In the genomic region with DNA sequence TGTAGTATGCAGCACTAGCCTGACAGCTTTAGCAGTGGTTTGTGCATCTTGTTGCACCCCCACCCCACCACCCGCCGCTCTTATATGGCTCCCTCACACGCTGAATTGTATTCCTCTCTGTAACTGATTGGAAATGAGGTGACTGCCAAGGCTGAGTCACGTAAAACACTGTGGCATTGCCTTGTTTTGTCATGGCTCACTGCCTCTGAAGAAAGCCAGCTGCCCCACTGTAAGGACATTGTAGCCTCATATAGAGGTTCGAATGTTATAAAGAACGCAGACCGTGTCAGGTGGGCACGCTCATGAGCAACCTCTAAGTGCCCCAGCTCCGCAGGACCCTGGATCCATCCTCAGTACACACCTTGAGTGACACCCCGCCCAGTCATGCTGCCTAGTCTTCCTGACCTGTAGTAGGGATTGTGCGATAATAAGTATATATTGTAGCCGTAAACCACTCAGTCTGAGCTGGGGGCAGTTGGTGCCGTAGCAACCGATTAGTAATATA, we compare ENCODE assay signal across 12 mouse cellular contexts.
DNase-seq lines count a peak whose midpoint lies in the region; TF ChIP-seq lines count a peak whose summit lies in the region.
"Had no signal": no experiment of that assay in that cellular context is flagged by ENCODE, and none has a peak within 500 bp of the region (broad histone marks: within the 10 kb centered on the region; RNA-seq: fewer than 3 reads in every experiment).

No protein-coding gene starts in this region.

- peak overlapping the region; percentile 38 for H3K27ac ChIP-seq in left cerebral cortex, adult 2 months
- no peak overlapping the region for H3K27ac ChIP-seq in heart, adult 2 months

- 88% methylated on average over 14 of the region's 14 CpGs for WGBS in heart, adult 2 months

- no peaks in the 10 kb centered on the region for H3K36me3 ChIP-seq in heart, adult 2 months (ENCODE audit: control insufficient read depth, insufficient read depth, low read length)

- DNase-seq in cerebellum, adult 18-20 months, result peak; percentile 19 to 41
- DNase-seq in cerebellum, postnatal 4 days (ENCODE audit: low spot score in 2 of 2), result no peak
- peak; percentile 8 to 19 for DNase-seq in left cerebral cortex, adult 2 months (ENCODE audit: extremely low spot score in 1 of 2, low spot score in 2 of 2)
- no peak for DNase-seq in left cerebral cortex, adult 8-10 months (ENCODE audit: low spot score in 2 of 2)
- DNase-seq in cerebellum, postnatal 36 days, result peak; percentile 10 to 27
- DNase-seq in left cerebral cortex, postnatal 4 days, result peak; percentile 8
- no peak for DNase-seq in heart, adult 2 months
- no peak for DNase-seq in lung, postnatal 36 days
- DNase-seq: layer of hippocampus, adult 9-11 months; liver; lung, postnatal 10 days; thymus, postnatal 36 days had no signal

- H3K27me3 ChIP-seq in heart, adult 2 months (ENCODE audit: control insufficient read depth, insufficient read depth, low read length), result no peaks in the 10 kb centered on the region

- TF ChIP-seq CTCF in left cerebral cortex, adult 2 months (IDR thresholded peaks at IDR 0.05), result no peak
- TF ChIP-seq CTCF in heart, adult 2 months (IDR thresholded peaks at IDR 0.05), result no peak

- no peak for TF ChIP-seq EP300 in heart, adult 2 months (IDR thresholded peaks at IDR 0.05; ENCODE audit: insufficient read depth, low read depth, low read length)

- no peaks in the 10 kb centered on the region for H3K79me2 ChIP-seq in heart, adult 2 months (replicated peaks; ENCODE audit: control insufficient read depth, insufficient read depth, low read length)

- peak overlapping the region; percentile 41 for H3K4me3 ChIP-seq in left cerebral cortex, adult 2 months
- H3K4me3 ChIP-seq in heart, adult 2 months, result no peak overlapping the region

- H3K4me1 ChIP-seq in heart, adult 2 months (ENCODE audit: control insufficient read depth, insufficient read depth, low read length), result no peaks in the 10 kb centered on the region

- intact Hi-C loops in left cerebral cortex, adult 2 months (cut with DNase I), result no loop called here
- intact Hi-C loops in left cerebral cortex, postnatal 4 days (cut with DNase I), result no loop called here
- intact Hi-C loops in heart, adult 2 months (cut with DNase I), result no loop called here

- no peak for TF ChIP-seq POLR2A in heart, adult 2 months (IDR thresholded peaks at IDR 0.05; ENCODE audit: insufficient read depth, low read depth, low read length)

- no peak overlapping the region for H3K9ac ChIP-seq in heart, adult 2 months (ENCODE audit: low read depth, low read length)

Comparison
In these comparisons a context has a peak if more than half of its experiments do, and no peak if none do; other contexts are left out.
1. DNase-seq: peak in cerebellum, adult 18-20 months (2 of 2), left cerebral cortex, adult 2 months (2 of 2), cerebellum, postnatal 36 days (2 of 2) and left cerebral cortex, postnatal 4 days (single experiment); none in cerebellum, postnatal 4 days (0 of 2), left cerebral cortex, adult 8-10 months (0 of 2), heart, adult 2 months (0 of 2) and lung, postnatal 36 days (single experiment).